Mouse (Mus musculus) stomach, postnatal 0 days (tissue): Measurements from ENCODE around the gene Krtap1-5.

Experiments used
- CTCF ChIP-seq: IDR thresholded peaks from 2 replicates; pipeline ENCODE4 v1.5.1; 2016; ENCODE audit warnings: antibody characterized with exemption, low read depth, mild to moderate bottlenecking, moderate library complexity
- EP300 ChIP-seq: optimal IDR thresholded peaks from 2 replicates; pipeline ENCODE3; 2016; ENCODE audit warnings: antibody characterized with exemption

GRCm38 (mm10) chr11:99590981-99591380 is 10.2 kb upstream of the Krtap1-5 start, which contains the start of gene Krtap1-3:
- TF ChIP-seq CTCF (no peak), EP300 (no peak)
